Mouse (Mus musculus): Measurements from ENCODE around the gene Pdhx. TPM values are rescaled to one million over a fixed set of nuclear protein-coding genes. Genes with fewer than 3 reads are reported as not detected.

Gene Pdhx
- polyA plus RNA-seq, 1 experiment = 4.9 TPM

GRCm38 (mm10) chr2:103062865-103063264, 10.4 kb downstream of the Pdhx start:
- 11% methylated on average over 3 of the region's 3 CpGs for WGBS
- no peaks in the 10 kb centered on the region for H3K27me3 ChIP-seq (ENCODE audit: control insufficient read depth, insufficient read depth, low read length)
- no peaks in the 10 kb centered on the region for H3K36me3 ChIP-seq (ENCODE audit: control insufficient read depth, insufficient read depth, low read length)
- H3K27ac ChIP-seq (ENCODE audit: insufficient read depth, low read depth, low read length) = no peak overlapping the region
- TF ChIP-seq POLR2A (IDR thresholded peaks at IDR 0.05; ENCODE audit: low read depth, low read length) = no peak
- peak; percentile 51; the same call in 1 of the 2 replicates for TF ChIP-seq CTCF (IDR thresholded peaks at IDR 0.05; ENCODE audit: extremely low read depth, insufficient read length, insufficient replicate concordance, low read depth, low read length)
- H3K4me1 ChIP-seq (ENCODE audit: control insufficient read depth, insufficient read depth, insufficient read length, low read length) = peaks cover 3% of the 10 kb centered on the region; the same call in 1 of the 2 replicates
- no peak overlapping the region for H3K4me3 ChIP-seq (ENCODE audit: low read depth, low read length)

GRCm38 (mm10) chr2:103058266-103058665, 15.0 kb downstream of the Pdhx start:
- H3K4me3 ChIP-seq (ENCODE audit: low read depth, low read length) = no peak overlapping the region
- peaks cover 3% of the 10 kb centered on the region; the same call in 1 of the 2 replicates for H3K4me1 ChIP-seq (ENCODE audit: control insufficient read depth, insufficient read depth, insufficient read length, low read length)
- TF ChIP-seq POLR2A (IDR thresholded peaks at IDR 0.05; ENCODE audit: low read depth, low read length) (no peak), CTCF (IDR thresholded peaks at IDR 0.05; ENCODE audit: extremely low read depth, insufficient read length, insufficient replicate concordance, low read depth, low read length) (no peak)
- no peaks in the 10 kb centered on the region for H3K27me3 ChIP-seq (ENCODE audit: control insufficient read depth, insufficient read depth, low read length)
- no peak overlapping the region for H3K27ac ChIP-seq (ENCODE audit: insufficient read depth, low read depth, low read length)
- WGBS = 86% methylated on average over 3 of the region's 3 CpGs
- peaks cover 2% of the 10 kb centered on the region; the same call in 1 of the 2 replicates for H3K36me3 ChIP-seq (ENCODE audit: control insufficient read depth, insufficient read depth, low read length)

GRCm38 (mm10) chr2:103055820-103056219, 17.5 kb downstream of the Pdhx start:
- no peaks in the 10 kb centered on the region for H3K27me3 ChIP-seq (ENCODE audit: control insufficient read depth, insufficient read depth, low read length)
- H3K4me1 ChIP-seq (ENCODE audit: control insufficient read depth, insufficient read depth, insufficient read length, low read length) = no peaks in the 10 kb centered on the region
- H3K4me3 ChIP-seq (ENCODE audit: low read depth, low read length) = no peak overlapping the region
- H3K27ac ChIP-seq (ENCODE audit: insufficient read depth, low read depth, low read length) = no peak overlapping the region
- TF ChIP-seq CTCF (IDR thresholded peaks at IDR 0.05; ENCODE audit: extremely low read depth, insufficient read length, insufficient replicate concordance, low read depth, low read length) (no peak), POLR2A (IDR thresholded peaks at IDR 0.05; ENCODE audit: low read depth, low read length) (no peak)
- H3K36me3 ChIP-seq (ENCODE audit: control insufficient read depth, insufficient read depth, low read length) = peaks cover 2% of the 10 kb centered on the region; the same call in 1 of the 2 replicates
- WGBS = 86% methylated on average over 6 of the region's 6 CpGs

- TF ChIP-seq CTCF (IDR thresholded peaks at IDR 0.05; ENCODE audit: extremely low read depth, insufficient read length, insufficient replicate concordance, low read depth, low read length) (no peak), POLR2A (IDR thresholded peaks at IDR 0.05; ENCODE audit: low read depth, low read length) (no peak)
- no peak overlapping the region for H3K27ac ChIP-seq (ENCODE audit: insufficient read depth, low read depth, low read length)
- no peaks in the 10 kb centered on the region for H3K4me1 ChIP-seq (ENCODE audit: control insufficient read depth, insufficient read depth, insufficient read length, low read length)
- H3K36me3 ChIP-seq (ENCODE audit: control insufficient read depth, insufficient read depth, low read length) = no peaks in the 10 kb centered on the region
- no peak overlapping the region for H3K4me3 ChIP-seq (ENCODE audit: low read depth, low read length)
- WGBS = 86% methylated on average over 19 of the region's 19 CpGs
- H3K27me3 ChIP-seq (ENCODE audit: control insufficient read depth, insufficient read depth, low read length) = no peaks in the 10 kb centered on the region
These were observed 21.1 kb downstream of the Pdhx start for GRCm38 (mm10) chr2:103051937-103052893.

GRCm38 (mm10) chr2:103045286-103045685, 28.0 kb downstream of the Pdhx start:
- 93% methylated on average over 2 of the region's 2 CpGs for WGBS
- Histone ChIP-seq H3K4me1 (ENCODE audit: control insufficient read depth, insufficient read depth, insufficient read length, low read length) (no peaks in the 10 kb centered on the region), H3K36me3 (ENCODE audit: control insufficient read depth, insufficient read depth, low read length) (peaks cover 2% of the 10 kb centered on the region; the same call in 1 of the 2 replicates), H3K4me3 (ENCODE audit: low read depth, low read length) (no peak overlapping the region), H3K27me3 (ENCODE audit: control insufficient read depth, insufficient read depth, low read length) (no peaks in the 10 kb centered on the region), H3K27ac (ENCODE audit: insufficient read depth, low read depth, low read length) (no peak overlapping the region)
- TF ChIP-seq POLR2A (IDR thresholded peaks at IDR 0.05; ENCODE audit: low read depth, low read length) (no peak), CTCF (IDR thresholded peaks at IDR 0.05; ENCODE audit: extremely low read depth, insufficient read length, insufficient replicate concordance, low read depth, low read length) (no peak)

- Histone ChIP-seq H3K4me1 (ENCODE audit: control insufficient read depth, insufficient read depth, insufficient read length, low read length) (no peaks in the 10 kb centered on the region), H3K4me3 (ENCODE audit: low read depth, low read length) (no peak overlapping the region), H3K36me3 (ENCODE audit: control insufficient read depth, insufficient read depth, low read length) (peaks cover 5% of the 10 kb centered on the region), H3K27me3 (ENCODE audit: control insufficient read depth, insufficient read depth, low read length) (no peaks in the 10 kb centered on the region), H3K27ac (ENCODE audit: insufficient read depth, low read depth, low read length) (no peak overlapping the region)
- 76% methylated on average over 8 of the region's 8 CpGs for WGBS
- no peak for TF ChIP-seq POLR2A (IDR thresholded peaks at IDR 0.05; ENCODE audit: low read depth, low read length)
- TF ChIP-seq CTCF (IDR thresholded peaks at IDR 0.05; ENCODE audit: extremely low read depth, insufficient read length, insufficient replicate concordance, low read depth, low read length) = no peak
These were observed 32.4 kb downstream of the Pdhx start for GRCm38 (mm10) chr2:103040896-103041295.

- Histone ChIP-seq H3K27me3 (ENCODE audit: control insufficient read depth, insufficient read depth, low read length) (no peaks in the 10 kb centered on the region), H3K27ac (ENCODE audit: insufficient read depth, low read depth, low read length) (no peak overlapping the region), H3K36me3 (ENCODE audit: control insufficient read depth, insufficient read depth, low read length) (peaks cover 9% of the 10 kb centered on the region), H3K4me3 (ENCODE audit: low read depth, low read length) (no peak overlapping the region), H3K4me1 (ENCODE audit: control insufficient read depth, insufficient read depth, insufficient read length, low read length) (no peaks in the 10 kb centered on the region)
- TF ChIP-seq POLR2A (IDR thresholded peaks at IDR 0.05; ENCODE audit: low read depth, low read length) = no peak
- TF ChIP-seq CTCF (IDR thresholded peaks at IDR 0.05; ENCODE audit: extremely low read depth, insufficient read length, insufficient replicate concordance, low read depth, low read length) = no peak
- WGBS = 91% methylated on average over 4 of the region's 4 CpGs
These were observed 35.5 kb downstream of the Pdhx start for GRCm38 (mm10) chr2:103037831-103038230.

All from small intestine, adult 2 months (tissue).